ENCODE assay signal across 40 mouse cellular contexts in genomic region chr2:19600860-19601259, GRCm38 (mm10). TPM values are rescaled to one million over a fixed set of nuclear protein-coding genes. Genes with fewer than 3 reads are reported as not detected.
"Had no signal": no experiment of that assay in that cellular context is flagged by ENCODE, and none has a peak within 500 bp of the region (broad histone marks: within the 10 kb centered on the region; RNA-seq: fewer than 3 reads in every experiment).

No protein-coding gene starts in this region.

- H3K9me3 ChIP-seq: heart, embryonic 13.5 days; heart, embryonic 15.5 days; hindbrain, embryonic 13.5 days; hindbrain, embryonic 15.5 days; kidney, embryonic 15.5 days; limb, embryonic 13.5 days; limb, embryonic 15.5 days had no signal

- H3K4me3 ChIP-seq: heart, embryonic 13.5 days; heart, embryonic 15.5 days; hindbrain, embryonic 13.5 days; hindbrain, embryonic 15.5 days; kidney, embryonic 15.5 days; limb, embryonic 13.5 days; limb, embryonic 15.5 days had no signal

- ATAC-seq: forebrain, postnatal 0 days; hindbrain, postnatal 0 days; intestine, embryonic 16.5 days had no signal

- H3K9ac ChIP-seq: forebrain, postnatal 0 days; heart, embryonic 13.5 days; heart, embryonic 15.5 days; hindbrain, embryonic 13.5 days; hindbrain, embryonic 15.5 days; kidney, embryonic 15.5 days; limb, embryonic 13.5 days; limb, embryonic 15.5 days had no signal

- H3K27ac ChIP-seq: heart, embryonic 13.5 days; heart, embryonic 15.5 days; hindbrain, embryonic 13.5 days; hindbrain, embryonic 15.5 days; hindbrain, postnatal 0 days; kidney, embryonic 15.5 days; kidney, postnatal 0 days; limb, embryonic 13.5 days; limb, embryonic 15.5 days had no signal

- H3K4me2 ChIP-seq: heart, embryonic 11.5 days; heart, embryonic 13.5 days; heart, embryonic 15.5 days; hindbrain, embryonic 13.5 days; hindbrain, embryonic 15.5 days; kidney, embryonic 15.5 days; limb, embryonic 13.5 days; limb, embryonic 15.5 days had no signal

- DNase-seq: forebrain, postnatal 0 days; gastrocnemius, postnatal 10 days; heart, postnatal 14 days; kidney, adult 11 months; kidney, adult 2 months; kidney, adult 9 months; kidney, postnatal 14 days; kidney, postnatal 36 days; layer of hippocampus, adult 9-11 months; layer of hippocampus, postnatal 36 days; left cerebral cortex, postnatal 4 days had no signal

- H3K4me1 ChIP-seq: hindbrain, embryonic 13.5 days; hindbrain, embryonic 15.5 days; limb, embryonic 13.5 days; limb, embryonic 15.5 days had no signal

- H3K36me3 ChIP-seq: heart, embryonic 13.5 days; heart, embryonic 15.5 days; hindbrain, embryonic 13.5 days; hindbrain, embryonic 15.5 days; kidney, embryonic 15.5 days; limb, embryonic 13.5 days; limb, embryonic 15.5 days had no signal

- H3K27me3 ChIP-seq: heart, embryonic 13.5 days; heart, embryonic 15.5 days; hindbrain, embryonic 13.5 days; hindbrain, embryonic 15.5 days; kidney, embryonic 15.5 days; limb, embryonic 13.5 days; limb, embryonic 15.5 days had no signal

RNA-seq across cellular contexts. Expression of gene 4921504E06Rik, which starts 47.1 kb away (rescaled TPM):
- total RNA-seq: forebrain, postnatal 0 days; gastrocnemius, adult 18-20 months; gastrocnemius, postnatal 10 days; gastrocnemius, postnatal 25 days; heart, adult 18-20 months; heart, postnatal 14 days; heart, postnatal 36 days; hematopoietic stem cell, adult 5-6 weeks; hindbrain, postnatal 0 days; layer of hippocampus, adult 18-20 months; layer of hippocampus, adult 8-10 months; layer of hippocampus, postnatal 14 days; layer of hippocampus, postnatal 36 days; left cerebral cortex, adult 18-20 months; left cerebral cortex, adult 8-10 months; left cerebral cortex, postnatal 10 days; left cerebral cortex, postnatal 25 days; left cerebral cortex, postnatal 4 days; liver, adult 2 months had no signal
- polyA plus RNA-seq: forebrain, postnatal 0 days; gonadal fat pad, adult 2 months; heart, embryonic 11.5 days; heart, embryonic 13.5 days; heart, embryonic 15.5 days; heart, postnatal 0 days; intestine, embryonic 14.5 days; intestine, embryonic 16.5 days; kidney, adult 2 months; kidney, embryonic 15.5 days; kidney, postnatal 0 days; large intestine, adult 2 months; limb, embryonic 11.5 days; limb, embryonic 13.5 days; limb, embryonic 15.5 days; liver, adult 2 months had no signal
